Mouse (Mus musculus) brain, embryonic 14.5 days (tissue): ENCODE measurements around the gene P2ry1. TPM values are rescaled to one million over a fixed set of nuclear protein-coding genes. Genes with fewer than 3 reads are reported as not detected.

Experiments
- DNase-seq: peaks from one replicate; pipeline ENCODE4 v3.0.0-alpha.2; 2011; ENCODE audit warnings: low read depth
- CTCF ChIP-seq: fragments of 200-500 bp; IDR thresholded peaks from 2 replicates; pipeline ENCODE4 v1.5.1; 2012; ENCODE audit warnings: inconsistent platforms, mild to moderate bottlenecking, moderate library complexity, borderline replicate concordance; ENCODE audit not compliant: insufficient read depth, insufficient read length; ENCODE audit errors: extremely low read depth
- POLR2A ChIP-seq: fragments of 200-500 bp; IDR thresholded peaks from 2 replicates; pipeline ENCODE4 v1.6.1; 2012; ENCODE audit warnings: mild to moderate bottlenecking, inconsistent platforms, borderline replicate concordance; ENCODE audit not compliant: poor library complexity, insufficient read depth, insufficient read length, severe bottlenecking; ENCODE audit errors: extremely low read depth
- polyA plus RNA-seq: library from polyadenylated mRNA; depleted of rRNA; stranded (reverse); fragments of >200 nt; gene quantifications from 2 replicates; pipeline ENCODE4 v1.2.3, GENCODE M21; 2012; rRNA removed

Gene P2ry1
- polyA plus RNA-seq: 1.7 and 2.9 TPM in 2 replicates

DNA sequence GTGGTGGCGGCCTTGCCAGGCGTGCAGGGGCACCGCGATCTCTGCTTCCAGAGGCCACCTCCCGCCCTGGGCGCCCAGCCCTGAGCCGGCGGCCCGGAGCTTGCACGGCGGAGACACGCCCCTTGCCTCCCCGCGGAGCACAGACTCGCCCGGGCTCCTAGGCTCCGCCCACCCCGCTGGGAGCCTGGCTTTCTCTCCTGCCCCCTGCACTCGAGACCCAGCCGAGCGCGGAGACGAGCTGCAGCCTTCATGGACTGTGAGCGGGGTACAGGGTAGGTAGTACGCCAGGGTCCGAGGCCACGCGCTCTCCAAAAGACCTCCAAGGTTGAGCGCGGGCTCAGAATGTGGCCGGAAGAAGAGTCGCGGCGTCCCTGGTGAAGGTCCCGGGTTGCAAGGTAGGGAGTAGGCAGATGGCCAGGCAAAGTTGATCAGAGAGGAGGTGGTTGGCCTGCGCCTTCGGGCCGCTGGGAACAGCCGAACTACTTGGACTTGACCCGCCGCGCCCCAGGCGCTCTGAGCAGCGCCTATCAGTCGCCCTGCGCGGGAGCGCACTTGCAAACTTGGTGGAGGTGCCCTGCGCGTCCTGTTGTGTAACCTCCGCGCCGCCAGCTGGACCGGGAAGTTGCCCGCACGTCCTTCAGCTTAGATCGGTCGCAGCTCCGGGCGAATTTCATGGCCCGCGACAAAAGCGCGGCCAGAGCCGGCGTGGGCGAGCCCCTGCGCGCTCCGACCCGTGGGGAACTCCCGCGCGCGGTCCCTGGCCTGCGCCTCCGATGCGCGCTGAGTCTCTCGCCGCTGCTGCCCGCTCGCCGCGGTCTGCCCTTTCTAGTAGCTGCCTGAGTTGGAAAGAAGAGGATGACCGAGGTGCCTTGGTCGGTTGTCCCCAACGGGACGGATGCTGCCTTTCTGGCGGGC, at the start of gene P2ry1:
P2ry1 (plus strand) TSS at position 209 of the 915 bp plus-strand sequence.
- TF ChIP-seq POLR2A: no peak
- TF ChIP-seq CTCF: no peak

DNA sequence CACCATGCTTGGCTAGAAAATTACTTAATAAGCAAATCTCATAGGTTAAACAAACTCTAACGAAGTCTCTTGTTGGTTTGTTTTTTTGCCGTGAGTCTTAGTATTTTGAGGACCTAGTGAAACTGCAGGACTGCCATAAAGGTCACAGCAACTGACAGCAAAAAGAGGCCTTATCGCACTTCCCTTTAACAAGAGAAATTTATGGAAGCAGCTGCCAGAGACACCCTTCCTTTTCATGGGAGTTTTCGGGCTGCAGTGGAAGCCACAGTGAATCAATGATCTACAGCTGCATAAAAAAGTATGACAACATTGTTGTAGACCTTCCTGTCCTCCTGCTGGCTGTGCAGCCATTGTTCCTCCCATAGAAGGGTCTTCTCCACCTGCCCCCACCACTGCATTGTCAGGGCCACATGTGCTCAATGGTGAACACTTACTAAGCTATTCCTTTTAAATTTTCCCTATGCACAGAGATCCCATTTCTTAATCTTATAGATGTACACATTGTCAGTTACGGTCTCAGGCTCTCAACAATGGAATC, 49.3 kb upstream of the P2ry1 start:
- no peak for TF ChIP-seq CTCF
- TF ChIP-seq POLR2A: no peak
- no peak for DNase-seq

More for the DNA sequence above, at the start of gene P2ry1:
- peak; percentile 89 for DNase-seq

DNA sequence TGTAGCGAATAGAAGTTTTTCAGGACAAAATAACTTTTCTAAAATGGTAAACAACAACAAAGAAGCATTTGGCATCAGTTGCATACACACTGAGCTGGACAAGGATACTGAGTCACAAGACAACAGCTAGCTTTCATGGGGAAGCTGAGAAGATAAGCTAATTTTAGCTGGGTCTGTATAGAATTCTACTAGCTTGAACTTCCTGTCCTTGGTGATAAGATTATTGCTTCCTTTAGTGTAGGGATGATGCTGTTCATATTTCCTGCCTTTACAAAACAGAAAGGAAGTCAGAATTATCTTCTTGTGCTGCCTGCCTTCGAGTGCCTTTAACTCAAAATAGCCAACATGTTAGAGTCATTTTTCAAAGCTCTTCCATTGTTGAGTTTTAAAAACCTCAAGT, 48.5 kb upstream of the P2ry1 start:
- no peak for DNase-seq
- no peak for TF ChIP-seq POLR2A
- TF ChIP-seq CTCF: no peak

DNA sequence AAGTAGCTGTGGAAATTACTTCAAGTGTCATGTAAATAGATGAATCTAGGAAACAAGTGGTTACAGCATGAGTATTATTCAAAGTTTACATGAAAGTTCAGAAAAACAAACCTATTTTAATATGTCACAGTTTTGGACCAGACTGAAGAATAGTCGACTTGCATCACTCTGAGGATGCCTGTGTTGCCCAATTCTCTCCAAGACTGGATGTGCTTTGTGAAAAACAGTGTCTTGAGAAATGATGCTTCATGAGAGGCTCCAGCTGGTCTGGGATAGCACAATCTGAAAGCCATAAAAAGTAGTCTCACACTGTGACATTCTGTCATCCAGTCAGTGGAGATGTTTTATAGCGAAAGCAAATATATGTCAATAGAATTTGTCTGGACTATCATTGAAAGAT, 43.8 kb upstream of the P2ry1 start:
- no peak for TF ChIP-seq CTCF
- TF ChIP-seq POLR2A: no peak
- DNase-seq: no peak

DNA sequence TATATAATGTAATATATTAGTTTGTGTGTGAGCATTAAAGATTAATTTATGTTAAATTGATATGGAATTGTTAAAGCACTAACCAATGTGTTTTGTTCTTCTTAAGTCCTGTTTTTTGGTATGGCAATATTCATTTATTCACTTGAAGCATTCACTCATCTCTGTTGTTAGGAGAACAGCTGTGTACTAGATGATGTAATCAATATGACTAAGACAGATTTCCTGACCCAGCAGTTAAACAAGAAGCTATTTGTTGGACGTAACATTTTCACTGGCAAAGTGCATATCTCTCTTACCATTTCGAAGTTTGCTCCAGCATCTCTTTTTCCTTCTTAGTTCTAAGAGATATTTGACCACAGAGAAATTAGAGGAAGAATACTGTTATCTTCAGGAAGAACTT, 37.5 kb upstream of the P2ry1 start:
- no peak for DNase-seq
- TF ChIP-seq POLR2A: no peak
- TF ChIP-seq CTCF: no peak

DNA sequence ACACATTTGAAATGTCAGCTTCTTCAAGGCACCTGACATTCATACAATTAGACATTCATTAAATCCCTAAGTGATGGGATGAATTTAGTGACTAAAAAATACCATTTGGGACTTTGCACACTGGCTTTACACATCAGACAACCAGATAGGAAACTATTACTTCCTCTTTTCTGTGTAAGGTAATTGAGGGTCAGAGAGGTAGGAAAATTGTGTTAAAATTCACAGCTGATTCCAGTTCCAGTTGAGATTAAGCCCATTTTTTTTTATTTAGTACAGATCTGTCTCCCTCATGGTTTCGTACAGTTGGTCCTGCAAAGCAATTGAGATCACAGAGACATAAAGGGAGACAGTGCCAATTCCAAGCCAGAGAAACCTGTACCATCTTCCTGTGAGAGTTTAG, 27.7 kb upstream of the P2ry1 start:
- no peak for DNase-seq
- TF ChIP-seq CTCF (no peak), POLR2A (no peak)

DNA sequence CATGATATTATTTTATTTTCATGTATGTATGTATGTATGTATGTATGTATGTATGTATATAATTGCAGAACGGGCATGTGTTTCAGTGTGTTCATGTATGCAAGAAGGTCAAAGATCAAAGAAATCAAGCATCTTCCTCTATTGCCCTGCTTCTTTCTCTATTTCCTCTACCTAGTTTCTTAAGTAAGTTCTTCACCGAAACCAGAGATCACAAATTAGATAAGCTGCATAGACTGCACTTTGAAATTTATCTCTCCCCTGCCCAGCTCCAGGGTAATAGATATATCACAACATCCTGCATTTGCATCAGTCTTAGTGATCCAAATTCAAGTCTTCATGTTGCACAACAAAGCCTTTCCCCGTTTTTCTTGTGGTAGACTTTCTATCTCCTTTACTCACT, 20.5 kb upstream of the P2ry1 start:
- TF ChIP-seq POLR2A (no peak), CTCF (no peak)
- DNase-seq: no peak

DNA sequence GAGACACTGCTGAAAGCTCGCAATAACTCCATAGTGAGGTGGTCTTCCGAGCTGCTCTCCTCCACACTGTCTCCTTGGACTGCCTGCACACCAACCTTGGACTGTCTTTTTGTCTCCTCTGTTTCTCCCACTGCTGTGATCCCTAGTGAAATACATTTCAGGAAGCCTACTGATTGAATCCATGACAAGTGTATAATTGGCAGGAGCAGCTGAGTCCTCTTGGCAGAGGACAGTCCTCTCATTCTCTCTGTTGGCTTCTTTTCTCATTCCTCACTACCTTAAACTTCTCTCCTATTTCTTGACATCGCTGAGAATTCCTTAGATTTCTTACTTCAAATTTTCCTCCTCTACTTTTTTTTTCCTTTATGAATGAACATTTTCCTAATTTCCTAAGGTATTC, 4.5 kb upstream of the P2ry1 start:
- TF ChIP-seq POLR2A (no peak), CTCF (no peak)
- DNase-seq: no peak

DNA sequence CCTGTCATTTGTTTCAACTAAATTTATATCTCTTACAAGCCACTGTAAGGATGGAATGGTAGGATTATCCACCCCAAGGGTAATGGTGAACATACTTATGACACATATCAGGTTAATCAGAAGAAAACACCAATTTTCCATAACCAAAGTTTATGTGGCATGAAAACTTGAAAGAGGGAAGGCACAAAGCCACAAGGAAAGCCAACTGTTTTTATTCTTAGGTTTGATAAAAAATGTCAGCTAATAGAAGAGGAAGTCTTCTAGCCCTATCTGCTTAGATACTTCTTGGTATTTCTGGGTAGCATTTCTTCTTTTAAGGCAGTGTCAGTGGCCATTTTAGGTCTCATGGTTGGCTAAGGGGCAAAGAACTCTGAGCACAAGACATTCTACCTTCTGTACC, 2.9 kb upstream of the P2ry1 start:
- TF ChIP-seq POLR2A: no peak
- TF ChIP-seq CTCF: no peak
- DNase-seq: no peak

DNA sequence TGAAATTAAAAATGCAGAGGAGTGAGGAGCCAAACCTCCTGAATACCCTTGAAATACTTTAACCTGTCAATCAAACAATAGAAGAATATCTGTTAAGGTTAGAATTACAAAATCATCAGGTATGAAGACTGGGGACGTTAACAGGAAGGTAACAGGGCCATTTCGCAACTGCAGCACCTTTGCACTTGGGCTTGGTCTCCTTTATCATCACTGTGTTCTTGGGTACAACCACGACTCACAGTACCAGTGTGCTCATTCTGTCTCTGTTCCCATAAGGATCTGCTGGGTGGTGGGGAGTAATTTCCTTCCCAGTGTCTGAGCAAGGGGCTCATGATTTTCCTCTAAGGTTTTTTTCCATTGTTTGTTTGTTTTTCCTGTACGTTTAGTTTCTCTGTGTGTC, 1.8 kb upstream of the P2ry1 start:
- TF ChIP-seq CTCF: no peak
- no peak for TF ChIP-seq POLR2A
- DNase-seq: no peak

DNA sequence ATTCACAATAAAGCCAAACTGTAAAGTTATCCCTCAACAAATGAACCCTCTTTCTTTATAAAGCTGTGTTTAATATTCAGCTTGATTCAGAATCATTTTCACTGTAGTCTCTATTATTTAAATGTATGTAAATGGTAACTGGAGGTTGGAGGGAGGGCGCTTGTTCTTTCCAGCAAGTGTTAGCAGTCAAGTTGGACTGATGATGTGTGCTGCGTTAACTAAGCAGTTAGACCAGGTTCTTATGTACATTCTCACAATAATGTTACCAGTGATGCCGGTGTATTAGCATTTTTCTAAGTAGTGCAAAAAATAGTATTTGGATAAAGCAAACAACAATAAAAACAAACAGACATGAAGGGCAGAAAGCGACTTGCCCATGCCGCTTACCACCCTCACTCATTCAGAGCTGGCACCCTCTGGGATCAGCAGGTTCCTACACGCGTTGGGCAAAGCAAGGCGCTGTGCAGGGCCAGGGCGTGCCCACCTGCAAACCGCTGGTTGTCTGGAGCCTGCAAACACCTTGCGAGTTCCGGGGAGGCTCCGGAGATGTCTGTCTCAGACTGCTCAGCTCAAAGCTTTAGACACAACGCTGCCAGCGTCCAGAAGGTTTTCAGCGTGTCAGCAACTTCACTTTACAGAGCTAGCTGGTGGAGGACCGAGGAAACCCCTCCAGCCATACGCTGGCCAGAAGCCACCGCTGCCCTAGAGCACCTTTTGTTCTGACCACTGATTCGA, 576 bp upstream of the P2ry1 start:
- TF ChIP-seq POLR2A (no peak), CTCF (no peak)
- DNase-seq: peak; percentile 48
